Mouse (Mus musculus) MEL (cell line): ENCODE results near the gene Ssh3. TPM values are rescaled to one million over a fixed set of nuclear protein-coding genes. Genes with fewer than 3 reads are reported as not detected.

Experiments
- DNase-seq: peaks from one replicate; pipeline ENCODE4 v3.0.0; 2011; ENCODE audit warnings: low read depth, low spot score
- H3K27ac ChIP-seq: 2 replicates; pipeline ENCODE4 v1.5.1; 2012; ENCODE audit warnings: low read depth, mild to moderate bottlenecking, control low read depth, low read length, moderate library complexity; ENCODE audit not compliant: control insufficient read depth
- H3K27me3 ChIP-seq, 2 experiments: fragments of 150-350 bp in 1 of 2; sonication (generic) in 1 of 2; 2 replicates each; pipeline ENCODE4 v1.6.1; 2012; ENCODE audit warnings: low read length in 2 of 2, mild to moderate bottlenecking in 2 of 2, improper control_type of control experiment in 1 of 2, moderate library complexity in 1 of 2; ENCODE audit not compliant: insufficient read depth in 2 of 2, control insufficient read depth in 1 of 2
- H3K36me3 ChIP-seq, 2 experiments: 2 replicates each; pipeline ENCODE4 v1.6.1; 2012 to 2014; ENCODE audit warnings: low read length in 2 of 2, improper control_type of control experiment in 1 of 2, inconsistent platforms in 1 of 2, mild to moderate bottlenecking in 1 of 2; ENCODE audit not compliant: insufficient read depth in 2 of 2, control insufficient read depth in 1 of 2
- H3K4me1 ChIP-seq, 2 experiments: fragments of 150-350 bp in 1 of 2; sonication (generic) in 1 of 2; 2 replicates each; pipeline ENCODE4 v1.6.1; 2012; ENCODE audit warnings: low read length in 2 of 2, improper control_type of control experiment in 1 of 2, mild to moderate bottlenecking in 1 of 2; ENCODE audit not compliant: insufficient read depth in 2 of 2, control insufficient read depth in 1 of 2
- H3K4me3 ChIP-seq, 2 experiments: fragments of 150-350 bp in 1 of 2; sonication (generic) in 1 of 2; 2 replicates each; pipeline ENCODE4 v1.5.1; 2012; ENCODE audit warnings: low read depth in 2 of 2, low read length in 2 of 2, mild to moderate bottlenecking in 2 of 2, moderate library complexity in 2 of 2, control low read depth in 1 of 2, improper control_type of control experiment in 1 of 2; ENCODE audit not compliant: control insufficient read depth in 1 of 2, insufficient read depth in 1 of 2
- H3K79me2 ChIP-seq: 2 replicates; pipeline ENCODE4 v1.6.1; 2012; ENCODE audit warnings: mild to moderate bottlenecking, low read length, moderate library complexity; ENCODE audit not compliant: control insufficient read depth, poor library complexity, insufficient read depth
- H3K9ac ChIP-seq: 2 replicates; pipeline ENCODE4 v1.6.1; 2012; ENCODE audit warnings: low read depth, mild to moderate bottlenecking, control low read depth, low read length, moderate library complexity; ENCODE audit not compliant: control insufficient read depth, poor library complexity, severe bottlenecking
- H3K9me3 ChIP-seq: fragments of 150-350 bp; sonication (generic); replicated peaks from 2 replicates; pipeline ENCODE4 v1.6.1; 2012; ENCODE audit warnings: mild to moderate bottlenecking, low read length, improper control_type of control experiment, moderate library complexity; ENCODE audit not compliant: insufficient read depth
- BHLHE40 ChIP-seq: IDR thresholded peaks from 2 replicates; pipeline ENCODE4 v1.6.1; 2012; ENCODE audit warnings: low read depth, mild to moderate bottlenecking, inconsistent platforms, low read length, improper control_type of control experiment, borderline replicate concordance
- CHD1 ChIP-seq: IDR thresholded peaks from 2 replicates; pipeline ENCODE4 v1.6.1; 2012; ENCODE audit warnings: low read depth, mild to moderate bottlenecking, inconsistent platforms, low read length, improper control_type of control experiment
- CTCF ChIP-seq, 3 experiments: IDR thresholded peaks in 2 of 3; conservative IDR thresholded peaks in 1 of 3; 2 replicates each; pipeline ENCODE4 v1.5.1; 2011 to 2012; ENCODE audit warnings: low read length in 3 of 3, low read depth in 2 of 3, mild to moderate bottlenecking in 2 of 3, improper control_type of control experiment in 1 of 3, inconsistent platforms in 1 of 3, mixed read lengths in 1 of 3, moderate library complexity in 1 of 3; ENCODE audit not compliant: control insufficient read depth in 1 of 3, insufficient read depth in 1 of 3, poor library complexity in 1 of 3, severe bottlenecking in 1 of 3
- E2F4 ChIP-seq: IDR thresholded peaks from 2 replicates; pipeline ENCODE4 v1.6.1; 2011; ENCODE audit warnings: low read depth, low read length, improper control_type of control experiment, borderline replicate concordance
- ELF1 ChIP-seq: IDR thresholded peaks from 2 replicates; pipeline ENCODE4 v1.6.1; 2014; ENCODE audit warnings: low read depth, mild to moderate bottlenecking, inconsistent platforms, low read length, improper control_type of control experiment, moderate library complexity
- EP300 ChIP-seq, 2 experiments: IDR thresholded peaks; 2 replicates each; pipeline ENCODE4 v1.6.1; 2011; ENCODE audit warnings: improper control_type of control experiment in 2 of 2, low read length in 2 of 2, low read depth in 1 of 2, mild to moderate bottlenecking in 1 of 2
- ETS1 ChIP-seq: IDR thresholded peaks from 2 replicates; pipeline ENCODE4 v1.6.1; 2012; ENCODE audit warnings: low read depth, mild to moderate bottlenecking, inconsistent platforms, low read length, improper control_type of control experiment, moderate library complexity
- HCFC1 ChIP-seq: IDR thresholded peaks from 2 replicates; pipeline ENCODE4 v1.6.1; 2012; ENCODE audit warnings: low read depth, mild to moderate bottlenecking, inconsistent platforms, low read length, improper control_type of control experiment, moderate library complexity
- KAT2A ChIP-seq: conservative IDR thresholded peaks from 2 replicates; pipeline ENCODE4 v1.6.1; 2012; ENCODE audit warnings: low read depth, low read length, improper control_type of control experiment, inconsistent platforms
- MAFK ChIP-seq: IDR thresholded peaks from 2 replicates; pipeline ENCODE4 v1.6.1; 2011; ENCODE audit warnings: low read depth, mild to moderate bottlenecking, low read length, improper control_type of control experiment, borderline replicate concordance
- MEF2A ChIP-seq: IDR thresholded peaks from 2 replicates; pipeline ENCODE4 v1.6.1; 2014; ENCODE audit warnings: low read depth, mild to moderate bottlenecking, inconsistent platforms, low read length, improper control_type of control experiment; ENCODE audit not compliant: poor library complexity, insufficient replicate concordance, severe bottlenecking; ENCODE audit errors: extremely low read depth
- NELFE ChIP-seq: IDR thresholded peaks from 2 replicates; pipeline ENCODE4 v1.6.1; 2011; ENCODE audit warnings: low read depth, low read length, improper control_type of control experiment
- NRF1 ChIP-seq: IDR thresholded peaks from 2 replicates; pipeline ENCODE4 v1.6.1; 2014; ENCODE audit warnings: low read depth, mild to moderate bottlenecking, inconsistent platforms, low read length, improper control_type of control experiment, moderate library complexity; ENCODE audit not compliant: poor library complexity, insufficient read depth, severe bottlenecking
- POLR2AphosphoS2 ChIP-seq: IDR thresholded peaks from 2 replicates; pipeline ENCODE4 v1.6.1; 2011; ENCODE audit warnings: low read length, improper control_type of control experiment
- POLR2AphosphoS5 ChIP-seq: IDR thresholded peaks from 2 replicates; pipeline ENCODE4 v1.6.1; 2012; ENCODE audit warnings: low read depth, borderline replicate concordance, mild to moderate bottlenecking, inconsistent platforms, low read length, moderate library complexity, mixed read lengths
- RCOR1 ChIP-seq: IDR thresholded peaks from 2 replicates; pipeline ENCODE4 v1.6.1; 2012; ENCODE audit warnings: low read depth, mild to moderate bottlenecking, inconsistent platforms, low read length, improper control_type of control experiment
- SIN3A ChIP-seq: IDR thresholded peaks from 2 replicates; pipeline ENCODE4 v1.6.1; 2012; ENCODE audit warnings: low read length, improper control_type of control experiment, inconsistent platforms
- SMC3 ChIP-seq: IDR thresholded peaks from 2 replicates; pipeline ENCODE4 v1.6.1; 2011; ENCODE audit warnings: low read depth, low read length, improper control_type of control experiment
- TAL1 ChIP-seq: IDR thresholded peaks from 2 replicates; pipeline ENCODE4 v1.6.1; 2012; ENCODE audit warnings: mild to moderate bottlenecking, inconsistent platforms, low read length, moderate library complexity, mixed read lengths
- TCF12 ChIP-seq: IDR thresholded peaks from 2 replicates; pipeline ENCODE4 v1.6.1; 2014; ENCODE audit warnings: low read depth, mild to moderate bottlenecking, inconsistent platforms, low read length, improper control_type of control experiment, moderate library complexity
- UBTF ChIP-seq: IDR thresholded peaks from 2 replicates; pipeline ENCODE4 v1.6.1; 2012; ENCODE audit warnings: low read depth, mild to moderate bottlenecking, inconsistent platforms, low read length, improper control_type of control experiment, moderate library complexity, borderline replicate concordance; ENCODE audit not compliant: insufficient read depth
- ZKSCAN1 ChIP-seq: IDR thresholded peaks from 2 replicates; pipeline ENCODE4 v1.6.1; 2012; ENCODE audit warnings: low read depth, mild to moderate bottlenecking, inconsistent platforms, low read length, improper control_type of control experiment, moderate library complexity
- ZMIZ1 ChIP-seq: IDR thresholded peaks from 2 replicates; pipeline ENCODE4 v1.6.1; 2012; ENCODE audit warnings: low read depth, mild to moderate bottlenecking, inconsistent platforms, low read length, improper control_type of control experiment, moderate library complexity
- ZNF384 ChIP-seq: IDR thresholded peaks from 2 replicates; pipeline ENCODE4 v1.6.1; 2012; ENCODE audit warnings: low read depth, mild to moderate bottlenecking, inconsistent platforms, low read length, improper control_type of control experiment
- polyA plus RNA-seq, 2 experiments: library from polyadenylated mRNA; stranded (reverse) in 1 of 2; unstranded in 1 of 2; fragments of >175 nt in 1 of 2; fragments of >200 nt in 1 of 2; gene quantifications; 2 replicates each; pipeline versions ENCODE4 v1.2.1 to v1.2.4; 2012; ENCODE audit warnings: low replicate concordance in 2 of 2, low read depth in 1 of 2; ENCODE audit not compliant: insufficient read length in 2 of 2, insufficient read depth in 1 of 2, missing spikeins in 1 of 2
- total RNA-seq: library from RNA; depleted of rRNA; stranded (reverse); fragments of 300-350 nt; gene quantifications from 2 replicates; pipeline ENCODE4 v1.2.3, GENCODE M21; 2012

Gene Ssh3
- total and polyA plus RNA-seq, 3 experiments: 9.2 to 14.1 TPM; not detected in 1

DNA sequence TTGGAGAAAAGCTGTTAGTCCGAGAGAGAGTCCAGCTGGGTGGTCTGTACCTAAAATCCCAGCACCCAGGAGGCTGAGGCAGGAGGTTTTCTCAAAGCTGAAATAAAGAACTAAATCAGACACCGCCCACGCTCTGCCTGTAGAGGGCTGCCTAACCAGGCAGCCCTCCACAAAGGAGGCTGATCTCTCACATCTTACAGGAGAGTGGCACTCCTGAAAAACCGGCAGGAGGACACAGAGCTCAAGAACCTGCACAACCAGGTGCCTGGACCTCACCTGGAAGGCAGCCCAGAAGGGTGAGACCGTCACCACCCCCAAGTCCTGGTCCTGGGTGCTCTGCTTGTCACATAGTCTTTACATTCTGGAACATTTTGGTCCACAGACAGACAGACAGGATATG lies 28.9 kb upstream of the Ssh3 start:
- peaks cover 61% of the 10 kb centered on the region for H3K79me2 ChIP-seq
- no peaks in the 10 kb centered on the region for H3K9me3 ChIP-seq
- no peak for DNase-seq
- H3K4me1 ChIP-seq: peaks cover 20 to 57% of the 10 kb centered on the region in 2 experiments
- H3K4me3 ChIP-seq: no peak overlapping the region
- no peak for TF ChIP-seq EP300 (IDR thresholded peaks at IDR 0.05; ENCODE audit: low read depth in 1 of 2, low read length in 2 of 2)
- no peak for TF ChIP-seq NRF1
- TF ChIP-seq MAFK: no peak
- peak in 2 of 3 experiments; percentile 7 to 12; a peak in 2 of 6 replicates for TF ChIP-seq CTCF (IDR thresholded peaks at IDR 0.05 in 2 of 3, conservative IDR thresholded peaks at IDR 0.05 in 1 of 3; ENCODE audit: control insufficient read depth in 1 of 3, insufficient read depth in 1 of 3, low read depth in 2 of 3, low read length in 3 of 3, poor library complexity in 1 of 3, severe bottlenecking in 1 of 3)
- no peak for TF ChIP-seq TAL1
- no peak for TF ChIP-seq ZNF384
- no peak for TF ChIP-seq CHD1
- no peak for TF ChIP-seq POLR2AphosphoS5
- peaks cover 0 to 43% of the 10 kb centered on the region in 2 experiments; a peak in 3 of 4 replicates for H3K36me3 ChIP-seq
- no peak overlapping the region for H3K9ac ChIP-seq
- no peak overlapping the region for H3K27ac ChIP-seq
- H3K27me3 ChIP-seq: no peaks in the 10 kb centered on the region

DNA sequence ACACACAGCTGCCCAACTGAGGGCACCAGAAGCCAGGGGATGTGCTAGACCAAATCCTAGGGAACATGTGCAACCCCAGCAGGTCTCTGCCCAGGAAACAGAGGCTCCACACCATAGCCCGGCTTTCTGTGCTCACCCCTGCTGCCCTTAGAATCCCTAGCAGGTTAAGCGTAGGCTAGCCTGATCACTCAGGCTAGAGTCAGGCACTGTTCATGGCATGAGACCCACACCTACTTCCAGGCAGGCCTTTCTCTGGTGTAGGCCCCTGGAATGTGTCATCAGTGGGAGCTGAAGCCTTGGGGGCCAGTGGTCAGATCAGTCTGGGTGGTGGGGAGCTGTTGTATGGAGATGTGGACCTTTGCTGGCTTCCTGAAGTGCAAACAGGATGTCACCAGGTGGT lies 27.6 kb upstream of the Ssh3 start:
- no peak overlapping the region for H3K27ac ChIP-seq
- peaks cover 3 to 33% of the 10 kb centered on the region in 2 experiments; a peak in 3 of 4 replicates for H3K36me3 ChIP-seq
- H3K4me1 ChIP-seq: peaks cover 17 to 45% of the 10 kb centered on the region in 2 experiments
- no peaks in the 10 kb centered on the region for H3K9me3 ChIP-seq
- no peaks in the 10 kb centered on the region for H3K27me3 ChIP-seq
- no peak overlapping the region for H3K4me3 ChIP-seq
- no peak for DNase-seq
- H3K9ac ChIP-seq: no peak overlapping the region
- no peak for TF ChIP-seq UBTF
- TF ChIP-seq POLR2AphosphoS2: no peak
- no peak for TF ChIP-seq SIN3A
- no peak for TF ChIP-seq NELFE
- no peak for TF ChIP-seq HCFC1
- TF ChIP-seq KAT2A: no peak
- no peak for TF ChIP-seq E2F4
- TF ChIP-seq ELF1: no peak
- TF ChIP-seq SMC3: no peak
- TF ChIP-seq TCF12: no peak
- no peak for TF ChIP-seq ETS1
- TF ChIP-seq BHLHE40: no peak
- no peak for TF ChIP-seq RCOR1
- TF ChIP-seq ZMIZ1: no peak
- no peak for TF ChIP-seq MEF2A
- TF ChIP-seq ZKSCAN1: no peak
- TF ChIP-seq NRF1: no peak
- peaks cover 48% of the 10 kb centered on the region for H3K79me2 ChIP-seq
